In genomic region chr4:142223898-142224645, GRCm38 (mm10) we compare ENCODE assay signal across 12 mouse cellular contexts. TPM values are rescaled to one million over a fixed set of nuclear protein-coding genes. Genes with fewer than 3 reads are reported as not detected.
A peak's percentile ranks its signal among the peaks of the same experiment; 100 is the strongest.
DNase-seq lines count a peak whose midpoint lies in the region; ATAC-seq lines count a peak whose summit lies in the region.
"Had no signal": no experiment of that assay in that cellular context is flagged by ENCODE, and none has a peak within 500 bp of the region (broad histone marks: within the 10 kb centered on the region; RNA-seq: fewer than 3 reads in every experiment).

No protein-coding gene starts in this region.

- no peak overlapping the region for H3K4me3 ChIP-seq in heart, embryonic 15.5 days
- no peak overlapping the region for H3K4me3 ChIP-seq in embryonic facial prominence, embryonic 11.5 days (ENCODE audit: low read depth, low read length)
- no peak overlapping the region for H3K4me3 ChIP-seq in limb, embryonic 13.5 days
- H3K4me3 ChIP-seq: heart, adult 2 months; myocyte had no signal

- H3K36me3 ChIP-seq in heart, embryonic 15.5 days, result no peaks in the 10 kb centered on the region
- no peaks in the 10 kb centered on the region for H3K36me3 ChIP-seq in embryonic facial prominence, embryonic 11.5 days (replicated peaks; ENCODE audit: control insufficient read depth, insufficient read depth, low read depth, low read length)
- H3K36me3 ChIP-seq in limb, embryonic 13.5 days, result no peaks in the 10 kb centered on the region

- DNase-seq in heart, postnatal 4 days, result no peak
- DNase-seq in embryonic facial prominence, embryonic 11.5 days (ENCODE audit: low spot score), result no peak
- DNase-seq in kidney, adult 8-10 months, result peak; percentile 65 to 72
- no peak for DNase-seq in urinary bladder, postnatal 14 days (ENCODE audit: low spot score)
- DNase-seq in retina, embryonic 14.5 days (ENCODE audit: low spot score), result no peak
- DNase-seq in cerebellum, adult 9-10 months, result no peak
- DNase-seq: cerebellum, adult 9-11 months; heart, adult 2 months had no signal

- ATAC-seq in heart, embryonic 15.5 days (replicated peaks; ENCODE audit: insufficient number of reproducible peaks, insufficient read depth, low FRiP score, low read depth), result no peak
- ATAC-seq in embryonic facial prominence, embryonic 11.5 days (replicated peaks; ENCODE audit: insufficient number of reproducible peaks, low FRiP score, low TSS enrichment, low read depth), result no peak
- ATAC-seq in limb, embryonic 13.5 days (ENCODE audit: low FRiP score, low read depth), result no peak

- WGBS in heart, embryonic 15.5 days, result 52% methylated on average over 9 of the region's 9 CpGs
- 60% methylated on average over 9 of the region's 9 CpGs for WGBS in embryonic facial prominence, embryonic 11.5 days
- WGBS in limb, embryonic 13.5 days, result 60% methylated on average over 9 of the region's 9 CpGs

- H3K27ac ChIP-seq in heart, embryonic 15.5 days, result peak overlapping the region; percentile 1; the same call in 1 of the 2 replicates
- H3K27ac ChIP-seq in embryonic facial prominence, embryonic 11.5 days (replicated peaks; ENCODE audit: low read depth, low read length), result 0 out of 2 replicates have a peak overlapping the region, but pooled peaks have one; percentile 6
- peak overlapping the region; percentile 3; the same call in 1 of the 2 replicates for H3K27ac ChIP-seq in limb, embryonic 13.5 days
- H3K27ac ChIP-seq: heart, adult 2 months; macrophage had no signal

- no peaks in the 10 kb centered on the region for H3K9me3 ChIP-seq in heart, embryonic 15.5 days (replicated peaks)
- no peaks in the 10 kb centered on the region for H3K9me3 ChIP-seq in embryonic facial prominence, embryonic 11.5 days (replicated peaks; ENCODE audit: control insufficient read depth, low read length)
- no peaks in the 10 kb centered on the region for H3K9me3 ChIP-seq in limb, embryonic 13.5 days

- peaks cover 50% of the 10 kb centered on the region for H3K4me1 ChIP-seq in heart, embryonic 15.5 days (replicated peaks)
- H3K4me1 ChIP-seq in embryonic facial prominence, embryonic 11.5 days (ENCODE audit: control insufficient read depth, insufficient read depth, low read length), result peaks cover 19% of the 10 kb centered on the region
- peaks cover 73% of the 10 kb centered on the region for H3K4me1 ChIP-seq in limb, embryonic 13.5 days

- no peaks in the 10 kb centered on the region for H3K27me3 ChIP-seq in heart, embryonic 15.5 days
- no peaks in the 10 kb centered on the region for H3K27me3 ChIP-seq in embryonic facial prominence, embryonic 11.5 days (ENCODE audit: control insufficient read depth, insufficient read depth, low read length)
- no peaks in the 10 kb centered on the region for H3K27me3 ChIP-seq in limb, embryonic 13.5 days

- H3K4me2 ChIP-seq in heart, embryonic 15.5 days, result no peak overlapping the region
- no peak overlapping the region for H3K4me2 ChIP-seq in embryonic facial prominence, embryonic 11.5 days (ENCODE audit: low read depth, low read length)
- no peak overlapping the region for H3K4me2 ChIP-seq in limb, embryonic 13.5 days (replicated peaks)

- H3K9ac ChIP-seq in heart, embryonic 15.5 days, result no peak overlapping the region
- H3K9ac ChIP-seq in embryonic facial prominence, embryonic 11.5 days (replicated peaks; ENCODE audit: low read length), result no peak overlapping the region
- no peak overlapping the region for H3K9ac ChIP-seq in limb, embryonic 13.5 days

RNA-seq across cellular contexts. Expression of gene Kazn, which starts 15.1 kb away (rescaled TPM):
- 4.3 and 7.9 TPM in 2 replicates for polyA plus RNA-seq in heart, embryonic 15.5 days (2015; fragmentation: Nextera tagmentation; extraction: Ambion mirVana)
- 1 to 10 TPM; 7.5 to 7.7 TPM for total RNA-seq in heart, postnatal 4 days (2021)
- 11.1 and 13.2 TPM in 2 replicates for polyA plus RNA-seq in embryonic facial prominence, embryonic 11.5 days (2014; fragmentation: Nextera tagmentation; extraction: Ambion mirVana)
- 14.4 and 15.3 TPM in 2 replicates for polyA plus RNA-seq in limb, embryonic 13.5 days (2015; fragmentation: Nextera tagmentation; extraction: Ambion mirVana)
- polyA plus RNA-seq: macrophage, myocyte had no signal

Comparison
In these comparisons a context has a peak if more than half of its experiments do, and no peak if none do; other contexts are left out.
1. DNase-seq: peak in kidney, adult 8-10 months (2 of 2); none in heart, postnatal 4 days (single experiment), embryonic facial prominence, embryonic 11.5 days (single experiment), urinary bladder, postnatal 14 days (single experiment), retina, embryonic 14.5 days (single experiment) and cerebellum, adult 9-10 months (single experiment).
2. Peak in every context shown above with its lines, with median percentiles within 50 percentile points of each other: H3K27ac ChIP-seq.